Mouse (Mus musculus) G1E (cell line): ENCODE results near the gene Mcu. TPM values are rescaled to one million over a fixed set of nuclear protein-coding genes. Genes with fewer than 3 reads are reported as not detected.

Source experiments
- ATAC-seq: 2 replicates; pipeline ENCODE4 v1.8.0; 2016; ENCODE audit warnings: mild to moderate bottlenecking; ENCODE audit not compliant: insufficient number of reproducible peaks, poor library complexity, low FRiP score, severe bottlenecking; ENCODE audit errors: extremely low read depth
- DNase-seq: peaks from one replicate; pipeline ENCODE4 v3.0.0; 2012; ENCODE audit warnings: low spot score
- H3K27me3 ChIP-seq: 2 replicates; pipeline ENCODE4 v1.6.1; 2012; ENCODE audit warnings: mild to moderate bottlenecking, low read length, inconsistent platforms; ENCODE audit not compliant: insufficient read depth
- H3K36me3 ChIP-seq: replicated peaks from 2 replicates; pipeline ENCODE3; 2012; ENCODE audit warnings: mild to moderate bottlenecking, inconsistent platforms
- H3K4me1 ChIP-seq: 2 replicates; pipeline ENCODE4 v1.6.1; 2012; ENCODE audit warnings: low read depth, low read length, inconsistent platforms, mixed read lengths; ENCODE audit not compliant: insufficient read depth
- H3K4me3 ChIP-seq: 2 replicates; pipeline ENCODE4 v1.5.1; 2012; ENCODE audit warnings: low read depth, mild to moderate bottlenecking, inconsistent platforms, low read length, moderate library complexity, mixed read lengths
- H3K9me3 ChIP-seq: replicated peaks from 2 replicates; pipeline ENCODE4 v1.6.1; 2012; ENCODE audit warnings: inconsistent platforms
- CTCF ChIP-seq: IDR thresholded peaks from 2 replicates; pipeline ENCODE4 v1.5.1; 2012; ENCODE audit warnings: low read depth, low read length, inconsistent platforms, mixed read lengths
- GATA1 ChIP-seq: IDR thresholded peaks from 2 replicates; pipeline ENCODE4 v1.6.1; 2012; ENCODE audit warnings: borderline replicate concordance, low read length, inconsistent platforms, mixed read lengths
- GATA2 ChIP-seq: IDR thresholded peaks from 2 replicates; pipeline ENCODE4 v1.6.1; 2012; ENCODE audit warnings: low read depth, low read length, inconsistent platforms, borderline replicate concordance
- POLR2AphosphoS5 ChIP-seq: IDR thresholded peaks from 2 replicates; pipeline ENCODE4 v1.6.1; 2012; ENCODE audit warnings: low read depth, low read length, inconsistent platforms; ENCODE audit not compliant: insufficient replicate concordance
- TAL1 ChIP-seq: conservative IDR thresholded peaks from 2 replicates; pipeline ENCODE4 v1.6.1; 2012; ENCODE audit warnings: low read depth, low read length, inconsistent platforms, mixed read lengths
- polyA plus RNA-seq: library from polyadenylated mRNA; stranded (reverse); fragments of >175 nt; gene quantifications from 2 replicates; pipeline ENCODE4 v1.2.3, GENCODE M21; 2012
- total RNA-seq, 2 experiments: library from RNA; stranded (forward) in 1 of 2; stranded (reverse) in 1 of 2; fragments of 200-1000 nt in 1 of 2; fragments of >200 nt in 1 of 2; fragmentation: Nextera tagmentation in 1 of 2; gene quantifications; 2 replicates each; pipeline ENCODE4 v1.2.3; 2014 to 2017

Mcu gene
- total and polyA plus RNA-seq, 3 experiments: 5.1 to 25.6 (median 22.5) TPM

GRCm38 (mm10) chr10:59511427-59511963 lies 105.0 kb downstream of the Mcu start:
- H3K4me1 ChIP-seq: no peaks in the 10 kb centered on the region

GRCm38 (mm10) chr10:59510713-59511426 lies 105.6 kb downstream of the Mcu start:
- Histone ChIP-seq H3K36me3 (peaks cover 9% of the 10 kb centered on the region), H3K4me3 (no peak overlapping the region)
- ATAC-seq: no peak

More at GRCm38 (mm10) chr10:59511427-59511963, 105.0 kb downstream of the Mcu start:
- ATAC-seq (no peak), DNase-seq (no peak)
- no peak overlapping the region for H3K4me3 ChIP-seq
- peaks cover 15% of the 10 kb centered on the region for H3K36me3 ChIP-seq
- no peaks in the 10 kb centered on the region for H3K27me3 ChIP-seq
- no peaks in the 10 kb centered on the region for H3K9me3 ChIP-seq
- TF ChIP-seq GATA1 (no peak), CTCF (no peak), GATA2 (no peak), POLR2AphosphoS5 (no peak), TAL1 (no peak)

DNA sequence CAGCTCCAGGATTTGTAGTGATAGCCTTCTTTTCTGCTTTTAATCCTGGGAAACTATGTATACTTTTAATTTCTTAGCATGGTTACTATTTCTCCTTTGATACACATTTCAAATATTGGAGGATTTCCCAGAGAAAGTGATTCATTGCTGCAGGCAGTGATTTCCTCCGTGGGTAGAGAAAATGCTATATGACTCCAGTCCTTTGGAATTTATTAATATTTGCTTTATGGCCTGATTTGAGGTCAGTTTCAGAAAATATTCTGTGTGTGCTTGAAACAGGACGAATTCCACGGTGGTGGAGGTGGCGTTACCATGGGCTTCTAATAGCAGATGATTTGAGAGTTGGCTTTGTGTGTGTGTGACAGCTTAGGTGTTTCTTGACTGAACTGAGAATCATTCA lies 107.3 kb downstream of the Mcu start:
- DNase-seq (no peak), ATAC-seq (no peak)
- Histone ChIP-seq H3K27me3 (no peaks in the 10 kb centered on the region), H3K4me3 (no peak overlapping the region), H3K4me1 (no peaks in the 10 kb centered on the region), H3K9me3 (no peaks in the 10 kb centered on the region), H3K36me3 (peaks cover 9% of the 10 kb centered on the region)
- TF ChIP-seq POLR2AphosphoS5: no peak

More at GRCm38 (mm10) chr10:59510713-59511426, 105.6 kb downstream of the Mcu start:
- TF ChIP-seq CTCF (no peak), GATA2 (no peak), POLR2AphosphoS5 (no peak), TAL1 (no peak), GATA1 (no peak)
- H3K27me3 ChIP-seq: no peaks in the 10 kb centered on the region
- H3K9me3 ChIP-seq: no peaks in the 10 kb centered on the region
- DNase-seq: no peak
- no peaks in the 10 kb centered on the region for H3K4me1 ChIP-seq

DNA sequence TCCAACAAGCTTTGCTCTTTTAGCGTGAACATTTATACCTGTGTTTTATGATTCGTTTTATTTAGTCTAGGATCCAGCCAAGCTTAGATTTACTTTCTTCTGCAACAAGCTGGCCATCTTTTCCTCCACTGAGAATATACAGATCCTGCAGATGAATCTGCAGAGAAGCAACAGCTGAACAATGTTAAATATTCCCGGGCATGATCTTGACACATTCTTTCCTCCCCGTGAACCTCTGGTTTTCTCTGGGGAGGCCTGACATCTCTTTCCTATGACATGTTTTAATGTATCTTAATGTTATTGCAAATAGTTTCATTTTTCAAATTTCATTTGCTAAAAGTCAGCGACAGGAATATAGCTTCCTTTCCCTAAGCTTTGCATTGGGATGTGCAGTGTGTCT lies 109.8 kb downstream of the Mcu start:
- Histone ChIP-seq H3K4me1 (no peaks in the 10 kb centered on the region), H3K9me3 (no peaks in the 10 kb centered on the region), H3K4me3 (no peak overlapping the region), H3K27me3 (no peaks in the 10 kb centered on the region), H3K36me3 (peaks cover 3% of the 10 kb centered on the region)
- ATAC-seq: no peak
- no peak for TF ChIP-seq POLR2AphosphoS5
- TF ChIP-seq GATA1: no peak
- no peak for TF ChIP-seq GATA2
- TF ChIP-seq CTCF: no peak
- no peak for TF ChIP-seq TAL1
- DNase-seq: no peak

DNA sequence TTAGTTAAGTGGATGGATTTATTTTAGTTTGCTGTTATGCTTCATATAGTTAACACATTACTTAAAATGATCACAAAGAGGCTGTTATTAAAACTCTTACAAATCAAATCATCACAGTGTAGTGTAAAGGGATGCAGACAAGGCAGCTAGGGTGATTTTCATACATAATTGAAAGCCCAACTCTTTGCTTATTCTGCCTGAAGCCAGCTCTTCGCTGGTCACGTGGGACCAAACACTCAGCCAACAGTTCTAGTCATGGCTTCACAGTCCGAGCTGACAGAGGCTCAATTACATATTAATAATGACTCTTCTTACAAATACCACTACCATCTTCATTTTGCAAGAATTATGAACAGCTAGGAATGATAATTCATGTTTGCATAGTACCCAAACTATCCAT lies 112.2 kb downstream of the Mcu start:
- H3K27me3 ChIP-seq: no peaks in the 10 kb centered on the region
- H3K9me3 ChIP-seq: no peaks in the 10 kb centered on the region
- DNase-seq: no peak
- no peak overlapping the region for H3K4me3 ChIP-seq
- H3K4me1 ChIP-seq: no peaks in the 10 kb centered on the region
- no peak for ATAC-seq
- H3K36me3 ChIP-seq: no peaks in the 10 kb centered on the region
- no peak for TF ChIP-seq CTCF
- TF ChIP-seq POLR2AphosphoS5: no peak
- TF ChIP-seq TAL1: no peak
- no peak for TF ChIP-seq GATA1
- no peak for TF ChIP-seq GATA2

GRCm38 (mm10) chr10:59503433-59504210 lies 112.9 kb downstream of the Mcu start:
- Histone ChIP-seq H3K4me1 (no peaks in the 10 kb centered on the region), H3K27me3 (no peaks in the 10 kb centered on the region), H3K4me3 (no peak overlapping the region), H3K36me3 (no peaks in the 10 kb centered on the region), H3K9me3 (no peaks in the 10 kb centered on the region)
- TF ChIP-seq GATA1 (no peak), CTCF (no peak), POLR2AphosphoS5 (no peak), GATA2 (no peak), TAL1 (no peak)
- ATAC-seq (no peak), DNase-seq (no peak)
